In genomic region chr11:50291321-50292165, GRCm38 (mm10) we compare ENCODE assay signal across 8 mouse cellular contexts. TPM values are rescaled to one million over a fixed set of nuclear protein-coding genes. Genes with fewer than 3 reads are reported as not detected.
DNase-seq lines count a peak whose midpoint lies in the region; ATAC-seq and TF ChIP-seq lines count a peak whose summit lies in the region.

No protein-coding gene starts in this region.

- H3K36me3 ChIP-seq in hindbrain, postnatal 0 days (ENCODE audit: insufficient read depth, low read length): peaks cover 14% of the 10 kb centered on the region; the same call in 1 of the 2 replicates

- TF ChIP-seq POLR2A in bone marrow macrophage, adult 2 months (IDR thresholded peaks at IDR 0.05; ENCODE audit: borderline replicate concordance, low read depth, low read length): no peak

- peak; percentile 82 for ATAC-seq in hindbrain, postnatal 0 days
- peak; percentile 5; the same call in 1 of the 2 replicates for ATAC-seq in megakaryocyte progenitor cell, adult 5-6 weeks (replicated peaks; ENCODE audit: poor library complexity)

- peak overlapping the region; percentile 99 for H3K9ac ChIP-seq in hindbrain, postnatal 0 days (replicated peaks; ENCODE audit: low read length)

- WGBS in hindbrain, postnatal 0 days: under 1% methylated on average over 50 of the region's 85 CpGs

- no peak for TF ChIP-seq CTCF in bone marrow macrophage, adult 2 months (IDR thresholded peaks at IDR 0.05; ENCODE audit: low read depth, low read length)
- TF ChIP-seq CTCF in hindbrain, postnatal 0 days (IDR thresholded peaks at IDR 0.05; ENCODE audit: low read depth): no peak

- H3K27me3 ChIP-seq in hindbrain, postnatal 0 days (ENCODE audit: insufficient read depth, low read length): no peaks in the 10 kb centered on the region

- peak overlapping the region; percentile 88 for H3K4me2 ChIP-seq in hindbrain, postnatal 0 days (ENCODE audit: low read depth, low read length)

- intact Hi-C loops in left cerebral cortex, postnatal 14 days (cut with DNase I): loop anchor here (5.0 kb wide), 1 partner anchor 54 kb away; the partner anchor contains the start of gene Ltc4s

- H3K9me3 ChIP-seq in hindbrain, postnatal 0 days (ENCODE audit: low read length): no peaks in the 10 kb centered on the region

- peak overlapping the region; percentile 70 for H3K27ac ChIP-seq in bone marrow macrophage, adult 2 months (ENCODE audit: insufficient read depth, low read depth, low read length)
- H3K27ac ChIP-seq in hindbrain, postnatal 0 days: peak overlapping the region; percentile 99

- DNase-seq in heart, adult 18-20 months: peak; percentile 64 to 78
- no peak for DNase-seq in heart, adult 11 months
- DNase-seq in forelimb bud, embryonic 11.5 days (ENCODE audit: low read depth, low spot score): peak; percentile 54
- DNase-seq in hindbrain, postnatal 0 days (ENCODE audit: low spot score): peak; percentile 64
- peak; percentile 17 to 41 for DNase-seq in left cerebral cortex, postnatal 14 days (ENCODE audit: low spot score in 2 of 2)
- peak; percentile 24 to 30 for DNase-seq in spleen, postnatal 14 days (ENCODE audit: low spot score in 2 of 2)

- H3K4me3 ChIP-seq in bone marrow macrophage, adult 2 months (ENCODE audit: insufficient read depth, low read length): peak overlapping the region; percentile 80
- H3K4me3 ChIP-seq in hindbrain, postnatal 0 days (ENCODE audit: low read length): peak overlapping the region; percentile 88

- peaks cover 21% of the 10 kb centered on the region for H3K4me1 ChIP-seq in bone marrow macrophage, adult 2 months (ENCODE audit: control insufficient read depth, insufficient read depth, low read length)
- H3K4me1 ChIP-seq in hindbrain, postnatal 0 days (ENCODE audit: insufficient read depth, low read length): peaks cover 14% of the 10 kb centered on the region

RNA-seq across cellular contexts. Expression of gene Maml1, which starts 0.6 kb away (rescaled TPM):
- 1 to 10 TPM; 8.8 to 9.6 TPM for total RNA-seq in heart, adult 18-20 months (2021)
- 13.9 and 16.3 TPM in 2 replicates for polyA plus RNA-seq in bone marrow macrophage, adult 2 months (2012; ENCODE audit: insufficient read depth, insufficient read length, missing spikeins)
- 11.6 and 13.9 TPM in 2 replicates for total RNA-seq in hindbrain, postnatal 0 days (2014; rRNA removed)
- polyA plus RNA-seq in hindbrain, postnatal 0 days (2015; fragmentation: Nextera tagmentation; extraction: Ambion mirVana): 1.6 and 1.8 TPM in 2 replicates
- total RNA-seq in left cerebral cortex, postnatal 14 days (2021): 1 to 10 TPM; 8.8 to 8.9 TPM
- total RNA-seq in megakaryocyte progenitor cell, adult 5-6 weeks (2015): 14.2 and 15.9 TPM in 2 replicates
- 4.1 and 4.2 TPM in 2 replicates for total RNA-seq in megakaryocyte progenitor cell, adult 5-6 weeks (2017)

RNA-seq across cellular contexts. Expression of gene Canx, which starts 33.9 kb away (rescaled TPM):
- 100 to 1,000 TPM; 311 to 325 TPM for total RNA-seq in heart, adult 18-20 months (2021)
- polyA plus RNA-seq in bone marrow macrophage, adult 2 months (2012; ENCODE audit: insufficient read depth, insufficient read length, missing spikeins): 357 and 396 TPM in 2 replicates
- total RNA-seq in hindbrain, postnatal 0 days (2014; rRNA removed): 174 and 197 TPM in 2 replicates
- 254 and 259 TPM in 2 replicates for polyA plus RNA-seq in hindbrain, postnatal 0 days (2015; fragmentation: Nextera tagmentation; extraction: Ambion mirVana)
- 100 to 1,000 TPM; 404 to 407 TPM for total RNA-seq in left cerebral cortex, postnatal 14 days (2021)
- total RNA-seq in megakaryocyte progenitor cell, adult 5-6 weeks (2015): 500 and 518 TPM in 2 replicates
- 1,173 and 1,480 TPM in 2 replicates for total RNA-seq in megakaryocyte progenitor cell, adult 5-6 weeks (2017)

RNA-seq across cellular contexts. Expression of gene Ltc4s, which starts 53.1 kb away (rescaled TPM):
- total RNA-seq in heart, adult 18-20 months (2021): 10 to 100 TPM in 1 of 2 experiments, 1 to 10 TPM in 1; 5.9 to 10.2 TPM
- 13.1 and 18.1 TPM in 2 replicates for polyA plus RNA-seq in bone marrow macrophage, adult 2 months (2012; ENCODE audit: insufficient read depth, insufficient read length, missing spikeins)
- total RNA-seq in hindbrain, postnatal 0 days (2014; rRNA removed): 4.0 and 6.8 TPM in 2 replicates
- polyA plus RNA-seq in hindbrain, postnatal 0 days (2015; fragmentation: Nextera tagmentation; extraction: Ambion mirVana): 5.9 and 7.1 TPM in 2 replicates
- total RNA-seq in left cerebral cortex, postnatal 14 days (2021): 10 to 100 TPM; 11.4 to 11.6 TPM
- total RNA-seq in megakaryocyte progenitor cell, adult 5-6 weeks (2015): 0.74 and 1.1 TPM in 2 replicates
- total RNA-seq in megakaryocyte progenitor cell, adult 5-6 weeks (2017): 1.4 TPM in 1 of 2 replicates, not detected in the other
